Mouse (Mus musculus) kidney, postnatal 0 days (tissue): ENCODE measurements around the gene Adap1. TPM values are rescaled to one million over a fixed set of nuclear protein-coding genes. Genes with fewer than 3 reads are reported as not detected.

Source experiments
- ATAC-seq: fragments of 200-750 bp; cut with Nextera tagmentation; replicated peaks from 2 replicates; pipeline ENCODE4 v1.8.0; 2017; ENCODE audit warnings: low read depth, moderate number of reproducible peaks, moderate TSS enrichment, moderate library complexity; ENCODE audit not compliant: low FRiP score
- DNase-seq: peaks from one replicate; pipeline ENCODE4 v3.0.0-alpha.2; 2016; ENCODE audit warnings: low spot score
- H3K27ac ChIP-seq: fragments of 300-500 bp; sonication (generic); 2 replicates; pipeline ENCODE4 v1.5.1; 2014; ENCODE audit warnings: mild to moderate bottlenecking
- H3K27me3 ChIP-seq: fragments of 300-500 bp; sonication (generic); 2 replicates; pipeline ENCODE4 v1.6.1; 2014; ENCODE audit warnings: low read length, mixed read lengths; ENCODE audit not compliant: insufficient read depth
- H3K36me3 ChIP-seq: fragments of 300-500 bp; sonication (generic); 2 replicates; pipeline ENCODE4 v1.6.1; 2014; ENCODE audit warnings: low read length, mixed read lengths; ENCODE audit not compliant: insufficient read depth
- H3K4me1 ChIP-seq: fragments of 300-500 bp; sonication (generic); replicated peaks from 2 replicates; pipeline ENCODE4 v1.6.1; 2014; ENCODE audit warnings: antibody characterized with exemption, low read length, mixed read lengths; ENCODE audit not compliant: insufficient read depth
- H3K4me2 ChIP-seq: fragments of 300-500 bp; sonication (generic); 2 replicates; pipeline ENCODE4 v1.6.1; 2014; ENCODE audit warnings: mild to moderate bottlenecking, low read length, moderate library complexity, mixed read lengths
- H3K4me3 ChIP-seq: fragments of 300-500 bp; sonication (generic); replicated peaks from 2 replicates; pipeline ENCODE4 v1.5.1; 2014; ENCODE audit warnings: low read depth, low read length
- H3K9ac ChIP-seq: fragments of 300-500 bp; sonication (generic); 2 replicates; pipeline ENCODE4 v1.6.1; 2014; ENCODE audit warnings: low read depth, low read length
- H3K9me3 ChIP-seq: fragments of 300-500 bp; sonication (generic); replicated peaks from 2 replicates; pipeline ENCODE4 v1.6.1; 2016; ENCODE audit warnings: low read length, inconsistent platforms, mixed read lengths
- CTCF ChIP-seq: IDR thresholded peaks from 2 replicates; pipeline ENCODE4 v1.5.1; 2016; ENCODE audit warnings: antibody characterized with exemption, low read depth, mild to moderate bottlenecking, moderate library complexity
- WGBS: fragments of 180-500 bp; shearing (Covaris S2); extraction: QIAGEN DNeasy Blood & Tissue Kit; methylation state at CpG from one replicate; pipeline ENCODE4 v1.1.7; 2014; 5-methylcytosine and 5-hydroxymethylcytosine counted together
- polyA plus RNA-seq: library from polyadenylated mRNA; unstranded; fragments of >200 nt; fragmentation: Nextera tagmentation; extraction: Ambion mirVana; gene quantifications from 2 replicates; pipeline ENCODE4 v1.2.1, GENCODE M21; 2015

The Adap1 gene
- polyA plus RNA-seq, 1 experiment from 2014 or later = 6.9 TPM

- no peaks in the 10 kb centered on the region for H3K36me3 ChIP-seq
- H3K4me3 ChIP-seq = no peak overlapping the region
- H3K4me1 ChIP-seq = no peaks in the 10 kb centered on the region
- no peaks in the 10 kb centered on the region for H3K9me3 ChIP-seq
- WGBS = 87% methylated on average over 4 of the region's 4 CpGs
- DNase-seq (no peak), ATAC-seq (no peak)
- no peak overlapping the region for H3K27ac ChIP-seq
- H3K4me2 ChIP-seq = no peak overlapping the region
- TF ChIP-seq CTCF = no peak
- no peaks in the 10 kb centered on the region for H3K27me3 ChIP-seq
- no peak overlapping the region for H3K9ac ChIP-seq
Observed at GRCm38 (mm10) chr5:139310477-139310876, 14.9 kb downstream of the Adap1 start.

DNA sequence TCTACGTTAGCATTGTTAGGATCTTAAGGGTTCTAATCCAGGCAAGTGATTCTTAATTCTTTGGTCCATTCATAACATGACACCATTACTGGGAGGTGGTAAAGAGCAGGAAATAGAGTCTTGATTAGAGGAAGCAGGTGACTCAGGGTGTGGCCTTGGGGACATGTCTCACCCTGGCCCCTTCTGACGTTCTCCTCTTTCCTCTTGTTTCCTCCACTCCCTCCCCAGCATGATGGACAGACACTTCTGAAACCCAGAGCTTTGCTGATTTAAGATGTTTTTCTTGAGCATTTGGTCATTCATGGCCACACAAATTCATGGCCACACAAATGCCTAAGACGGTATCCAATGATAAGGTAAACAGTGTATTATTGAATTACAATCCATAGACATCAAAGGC, 15.5 kb downstream of the Adap1 start:
- ATAC-seq (no peak), DNase-seq (no peak)
- no peak overlapping the region for H3K27ac ChIP-seq
- H3K36me3 ChIP-seq = no peaks in the 10 kb centered on the region
- no peak overlapping the region for H3K9ac ChIP-seq
- H3K4me1 ChIP-seq = no peaks in the 10 kb centered on the region
- no peaks in the 10 kb centered on the region for H3K27me3 ChIP-seq
- H3K9me3 ChIP-seq = no peaks in the 10 kb centered on the region
- WGBS = 49% methylated on average over 3 of the region's 3 CpGs
- TF ChIP-seq CTCF = no peak
- H3K4me2 ChIP-seq = no peak overlapping the region
- no peak overlapping the region for H3K4me3 ChIP-seq

DNA sequence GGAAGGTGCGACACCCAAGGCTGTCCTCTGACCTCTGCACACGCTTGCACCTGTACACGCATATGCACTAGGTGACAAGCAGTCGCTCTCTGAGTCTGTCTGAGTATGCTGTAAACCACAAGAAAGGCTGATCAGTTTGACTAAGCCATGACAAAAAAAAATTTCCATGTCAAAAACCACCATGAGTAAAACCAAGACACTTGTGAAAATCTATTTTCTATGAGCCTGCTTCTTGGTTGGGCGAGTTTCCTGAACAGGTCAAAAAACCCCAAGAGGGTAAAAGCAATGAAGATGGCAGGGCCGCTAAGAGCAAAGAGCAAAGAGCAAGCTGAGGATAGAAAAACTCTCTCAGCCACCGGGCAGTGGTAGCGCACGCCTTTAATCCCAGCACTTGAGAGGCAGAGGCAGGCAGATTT, 21.8 kb downstream of the Adap1 start:
- 89% methylated on average over 9 of the region's 9 CpGs for WGBS
- no peak for ATAC-seq
- no peak for TF ChIP-seq CTCF

GRCm38 (mm10) chr5:139302101-139302500, 23.3 kb downstream of the Adap1 start:
- Histone ChIP-seq H3K27ac (no peak overlapping the region), H3K4me3 (no peak overlapping the region), H3K9ac (no peak overlapping the region), H3K36me3 (no peaks in the 10 kb centered on the region), H3K4me2 (no peak overlapping the region), H3K4me1 (no peaks in the 10 kb centered on the region), H3K9me3 (no peaks in the 10 kb centered on the region), H3K27me3 (no peaks in the 10 kb centered on the region)
- no peak for ATAC-seq
- DNase-seq = no peak
- 86% methylated on average over 6 of the region's 6 CpGs for WGBS
- TF ChIP-seq CTCF = no peak

More for the DNA sequence above, 21.8 kb downstream of the Adap1 start:
- no peaks in the 10 kb centered on the region for H3K27me3 ChIP-seq
- no peak overlapping the region for H3K4me3 ChIP-seq
- no peak overlapping the region for H3K4me2 ChIP-seq
- no peak overlapping the region for H3K27ac ChIP-seq
- no peak for DNase-seq
- H3K9ac ChIP-seq = no peak overlapping the region
- no peaks in the 10 kb centered on the region for H3K4me1 ChIP-seq
- no peaks in the 10 kb centered on the region for H3K36me3 ChIP-seq
- H3K9me3 ChIP-seq = no peaks in the 10 kb centered on the region

DNA sequence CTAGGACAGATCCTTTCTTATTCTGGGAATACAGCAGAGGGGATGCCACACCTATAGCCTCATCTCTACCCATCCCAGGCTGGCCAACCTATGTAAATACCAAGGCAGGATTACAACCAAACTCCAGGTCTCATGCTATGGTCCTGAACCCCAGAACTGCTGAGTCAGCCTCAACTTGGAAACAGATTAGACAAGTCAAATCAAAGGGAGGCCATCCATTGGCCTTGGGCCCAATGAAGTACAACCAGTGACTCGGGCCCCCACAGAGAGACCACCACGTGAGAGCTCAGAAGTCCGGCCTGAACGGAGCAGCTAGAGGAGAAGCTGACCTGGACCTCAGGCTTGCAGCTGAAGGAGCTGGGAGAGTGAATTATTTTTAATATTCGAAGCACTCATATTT, 27.7 kb downstream of the Adap1 start:
- Histone ChIP-seq H3K27ac (no peak overlapping the region), H3K27me3 (no peaks in the 10 kb centered on the region), H3K9ac (no peak overlapping the region), H3K4me1 (no peaks in the 10 kb centered on the region), H3K4me3 (no peak overlapping the region), H3K9me3 (no peaks in the 10 kb centered on the region), H3K4me2 (no peak overlapping the region), H3K36me3 (no peaks in the 10 kb centered on the region)
- WGBS = 73% methylated on average over 5 of the region's 5 CpGs
- DNase-seq = no peak
- no peak for TF ChIP-seq CTCF
- no peak for ATAC-seq

DNA sequence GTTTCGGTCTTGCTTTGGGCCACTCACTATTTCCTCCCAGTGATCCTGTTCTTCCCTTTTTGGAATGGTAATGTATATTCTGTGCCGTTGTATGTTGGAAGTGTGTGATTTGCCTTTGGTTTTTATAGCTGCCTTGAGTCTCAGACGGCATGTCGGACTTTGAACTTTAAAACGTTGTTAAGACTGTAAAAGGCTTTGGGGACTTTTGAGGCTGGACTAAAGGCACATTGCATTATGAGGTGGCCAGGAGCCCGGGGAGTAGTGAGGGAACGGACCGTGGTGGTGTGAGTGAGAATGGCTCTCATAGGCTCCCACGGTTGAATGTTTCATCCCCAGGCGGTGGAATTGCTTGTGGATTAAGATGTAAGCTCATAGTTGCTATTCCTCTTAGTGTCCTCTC, 28.3 kb downstream of the Adap1 start:
- Histone ChIP-seq H3K9me3 (no peaks in the 10 kb centered on the region), H3K36me3 (no peaks in the 10 kb centered on the region), H3K9ac (no peak overlapping the region), H3K4me2 (no peak overlapping the region), H3K27me3 (no peaks in the 10 kb centered on the region), H3K27ac (no peak overlapping the region), H3K4me1 (no peaks in the 10 kb centered on the region), H3K4me3 (no peak overlapping the region)
- TF ChIP-seq CTCF = no peak
- ATAC-seq (no peak), DNase-seq (no peak)
- WGBS = 79% methylated on average over 10 of the region's 10 CpGs

DNA sequence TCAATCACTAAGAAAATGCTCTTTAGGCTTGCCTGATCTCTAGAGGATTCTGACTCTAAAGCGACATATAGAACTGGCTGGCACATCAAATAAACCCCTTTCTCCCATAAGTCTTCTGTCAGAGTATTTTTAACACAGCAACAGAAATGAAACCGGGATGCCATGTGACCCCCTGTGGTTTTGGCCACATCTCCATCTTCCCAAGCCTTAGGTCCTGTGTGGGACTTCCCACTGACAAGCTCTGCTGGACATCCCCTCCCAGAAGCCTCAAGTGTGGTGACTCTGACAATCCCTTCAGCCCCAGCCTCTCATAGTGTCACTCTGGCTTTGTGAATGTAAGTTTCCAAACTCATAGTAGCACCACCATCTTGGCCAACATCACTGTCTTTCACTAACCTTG, 31.3 kb downstream of the Adap1 start:
- Histone ChIP-seq H3K27me3 (no peaks in the 10 kb centered on the region), H3K4me1 (no peaks in the 10 kb centered on the region), H3K4me2 (no peak overlapping the region), H3K9ac (no peak overlapping the region), H3K9me3 (no peaks in the 10 kb centered on the region), H3K36me3 (no peaks in the 10 kb centered on the region), H3K27ac (no peak overlapping the region), H3K4me3 (no peak overlapping the region)
- DNase-seq = no peak
- WGBS = 83% methylated on average over 2 of the region's 2 CpGs
- no peak for TF ChIP-seq CTCF
- no peak for ATAC-seq
